Mouse (Mus musculus): ENCODE data around the gene Arhgap8. TPM values are rescaled to one million over a fixed set of nuclear protein-coding genes. Genes with fewer than 3 reads are reported as not detected.
A peak's percentile ranks its signal among the peaks of the same experiment; 100 is the strongest.

Gene Arhgap8
- total RNA-seq, 2 experiments from 2014 or later = 1.4 TPM

DNA sequence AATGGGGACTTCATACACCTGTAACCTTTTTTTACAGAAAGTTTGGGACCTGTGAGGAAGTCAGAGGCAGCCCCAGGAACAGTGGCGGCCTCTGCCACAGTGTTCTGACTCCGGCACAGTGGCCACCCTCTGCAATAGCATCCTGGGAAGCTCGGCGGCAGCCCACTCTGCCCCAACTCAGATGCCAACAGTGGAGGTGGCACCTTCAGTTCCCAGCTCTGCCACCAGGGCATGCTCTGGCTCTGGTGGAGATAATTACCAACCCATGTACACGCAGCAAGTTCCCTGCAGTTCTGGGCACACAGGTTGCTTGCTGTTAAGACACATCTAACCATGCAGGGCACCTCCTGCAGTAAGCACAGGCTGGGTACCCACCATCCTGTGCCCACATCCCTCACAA, 80.3 kb downstream of the Arhgap8 start:
- DNase-seq = peak in 1 of 2 experiments; percentile 28

DNA sequence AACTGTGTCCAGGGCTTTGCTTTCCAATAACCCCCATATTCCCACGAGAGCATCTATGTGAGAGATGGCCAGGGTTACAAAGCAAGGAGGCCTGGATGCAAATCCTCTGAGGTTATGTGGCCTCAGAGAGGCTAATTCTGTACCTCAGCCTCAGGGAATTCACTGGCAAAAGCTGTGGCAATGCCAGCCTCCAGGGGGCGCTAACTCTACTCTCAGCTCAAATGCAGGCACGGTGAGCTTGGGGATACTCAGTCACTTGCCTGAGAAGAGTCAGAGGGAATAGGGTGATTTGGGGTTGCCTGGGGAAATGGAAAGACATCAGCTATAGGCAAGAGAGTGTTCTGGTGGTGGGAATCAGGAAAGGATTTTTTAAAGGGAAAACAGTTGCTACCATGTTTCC, 83.8 kb downstream of the Arhgap8 start:
- peak; percentile 45 to 83 for DNase-seq

DNA sequence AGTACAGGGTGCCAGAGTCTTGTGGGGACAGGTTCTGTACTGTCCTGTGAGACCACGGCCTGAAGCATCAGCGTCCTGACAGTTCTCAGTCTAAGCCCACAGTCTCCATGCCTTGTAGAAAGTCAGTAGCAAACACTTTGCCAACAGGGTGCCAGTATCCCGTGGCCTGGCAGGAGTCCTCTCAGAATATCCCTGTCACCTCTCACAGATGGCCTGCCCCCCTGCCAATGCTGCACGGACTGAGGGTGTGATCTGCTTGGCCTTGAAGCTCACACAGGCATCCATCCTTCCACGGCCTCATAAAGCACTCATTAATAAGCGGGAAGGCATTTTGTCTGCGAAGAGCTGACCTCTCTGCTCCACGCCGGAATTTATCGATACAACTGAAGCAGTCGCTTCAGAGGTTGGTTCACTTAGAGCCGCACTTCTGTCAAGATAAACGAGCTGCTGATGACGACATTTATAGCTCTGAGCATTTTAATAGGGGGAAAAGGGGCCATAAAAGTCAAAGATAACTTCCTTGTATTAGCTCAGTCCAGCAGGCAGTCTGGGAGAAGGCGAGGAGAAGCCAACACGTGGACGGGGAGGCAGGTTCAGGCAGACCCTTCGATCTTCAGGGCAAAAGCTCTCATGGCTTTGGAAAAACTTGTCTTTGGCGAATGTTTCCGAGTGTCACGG, 89.6 kb downstream of the Arhgap8 start:
- DNase-seq = peak; percentile 15 to 20

DNA sequence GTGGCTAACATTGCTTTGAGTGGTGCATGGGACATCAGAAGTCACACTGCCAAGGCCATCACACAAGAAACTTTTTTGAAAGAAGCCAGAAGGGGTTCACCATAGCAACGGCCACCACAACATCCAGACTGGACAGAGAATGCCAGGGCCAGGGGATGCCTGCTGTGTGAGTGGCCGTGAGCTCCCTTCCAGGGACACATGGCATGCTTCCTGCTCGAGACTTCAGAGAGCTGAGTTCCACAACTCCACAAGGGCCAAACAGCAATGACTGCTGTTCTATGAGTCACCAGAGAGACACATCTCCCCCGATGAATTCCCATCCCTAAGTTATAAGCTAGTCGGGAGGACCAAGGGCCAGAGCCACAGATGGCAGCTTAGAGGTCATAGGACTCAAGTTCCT, 91.3 kb downstream of the Arhgap8 start:
- no peak for DNase-seq

DNA sequence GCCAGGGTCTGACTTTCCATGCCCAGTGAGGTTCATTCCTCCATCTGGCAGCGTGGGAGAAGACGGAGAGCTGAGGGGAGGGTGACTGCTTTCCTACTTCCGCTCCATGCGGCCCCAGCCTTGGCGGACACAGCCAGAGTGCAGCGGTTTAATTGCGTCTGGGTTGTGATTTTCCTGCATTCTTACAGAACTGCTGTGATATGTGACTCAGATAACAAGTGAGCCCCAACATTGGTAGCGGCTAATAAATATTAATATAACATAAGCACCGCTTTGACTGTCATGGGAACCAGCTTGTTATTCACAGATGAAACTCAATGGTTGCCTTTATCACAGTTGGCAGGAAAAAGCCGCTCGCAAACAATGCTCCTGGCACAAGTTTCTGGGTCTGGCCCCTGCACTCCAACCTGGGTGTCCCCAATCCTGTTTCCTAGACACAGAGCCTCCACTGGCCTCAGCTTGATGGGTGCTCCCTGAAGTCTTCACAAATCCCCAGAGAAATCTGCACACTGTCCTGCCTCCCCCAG, 93.0 kb downstream of the Arhgap8 start:
- DNase-seq = no peak

DNA sequence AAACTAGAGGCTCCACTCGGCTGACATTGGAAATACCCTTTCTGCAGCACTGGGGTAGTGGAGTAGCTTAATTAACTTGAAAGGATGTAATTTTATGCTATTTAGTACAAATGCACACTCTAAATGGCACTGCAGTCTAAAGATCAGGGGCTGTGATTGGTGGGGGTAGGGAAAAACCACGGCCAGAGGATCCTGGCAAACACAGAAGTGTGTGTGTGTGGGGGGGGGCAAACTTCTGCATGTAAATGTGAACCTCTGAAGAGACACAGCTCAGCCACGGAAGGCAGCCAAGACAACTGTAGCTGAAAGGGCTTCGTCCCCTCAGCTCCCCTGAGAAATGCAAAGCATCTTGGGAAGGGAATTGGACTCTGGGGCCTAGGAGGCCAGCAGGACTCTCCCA, 95.3 kb downstream of the Arhgap8 start:
- no peak for DNase-seq

DNA sequence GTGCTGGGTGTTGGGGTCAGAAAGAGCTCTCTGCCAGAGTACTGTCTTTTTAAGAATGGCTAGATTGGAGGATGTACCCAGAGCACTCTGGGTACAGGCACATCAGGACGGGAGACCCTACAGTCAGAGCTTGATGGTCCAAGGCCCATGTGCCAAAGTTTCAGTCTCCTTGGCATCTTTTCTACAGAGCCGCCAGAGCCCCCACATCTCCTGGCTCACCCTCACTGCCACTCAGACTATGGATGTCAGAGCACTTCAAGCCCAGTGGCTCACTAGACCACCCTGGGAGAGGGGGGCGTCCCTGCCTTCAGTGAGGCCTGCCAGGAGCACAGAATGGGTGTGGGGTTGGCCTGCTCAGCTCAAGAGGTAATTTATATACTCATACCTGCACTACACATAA, 97.7 kb downstream of the Arhgap8 start:
- no peak for DNase-seq

DNA sequence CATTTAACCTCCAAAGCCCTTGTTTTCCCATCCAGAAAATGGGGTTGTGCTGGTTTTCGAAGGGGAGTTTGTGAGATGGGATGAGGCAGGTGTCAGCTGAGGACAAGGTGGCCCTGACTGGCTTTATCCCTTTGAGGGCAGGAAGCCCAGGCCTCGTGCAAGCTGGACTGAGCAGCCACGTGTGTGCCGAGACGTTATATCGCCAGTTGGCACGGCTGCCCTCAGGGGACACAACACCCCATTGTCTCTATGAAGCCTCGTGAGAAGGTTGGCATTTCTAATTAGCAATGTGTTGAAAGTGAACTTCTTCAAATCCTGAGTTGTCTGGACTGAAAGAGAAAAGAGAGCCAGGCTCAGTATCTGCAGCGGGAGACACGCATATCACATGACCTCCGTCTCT, 98.4 kb downstream of the Arhgap8 start:
- no peak for DNase-seq

DNA sequence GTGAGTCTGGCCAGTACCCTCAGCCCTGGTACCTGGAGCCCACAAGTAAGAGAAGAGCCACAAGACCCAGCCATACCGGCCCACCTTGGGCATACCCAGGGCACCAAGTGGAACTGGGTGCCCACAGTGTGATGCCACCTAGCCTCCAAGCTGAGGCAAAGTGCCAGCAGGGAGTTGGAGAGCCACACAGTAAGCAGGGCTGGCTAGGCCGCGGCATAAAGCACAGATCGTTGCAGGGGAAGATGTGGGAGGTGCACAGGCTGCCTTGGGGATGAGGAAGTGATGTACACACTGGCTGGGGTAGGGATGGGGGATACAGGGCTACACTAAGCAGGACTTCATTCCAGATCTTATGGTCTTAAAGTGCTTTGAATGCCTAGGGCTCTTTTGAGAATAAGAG, 101.0 kb downstream of the Arhgap8 start:
- DNase-seq = no peak

Other genes starting within 250 kb of the Arhgap8 start
- gene Rtl6, start 162.2 kb upstream of the Arhgap8 start, total RNA-seq (2021) = 1 to 10 TPM; 6.0 to 6.9 TPM
- 1 to 10 TPM; 4.3 to 6.2 TPM for gene Prr5, start 50.4 kb upstream of the Arhgap8 start, total RNA-seq (2021)
- 1 to 10 TPM in 1 of 2 experiments, under 1 TPM in 1; 0.92 to 1.9 TPM for gene Phf21b, start 136.0 kb downstream of the Arhgap8 start, total RNA-seq (2021)
- under 1 TPM; 0.08 to 0.10 TPM for gene Gm29666, start 200.0 kb downstream of the Arhgap8 start, total RNA-seq (2021)
- 10 to 100 TPM; 15.5 to 17.7 TPM for gene Nup50, start 203.4 kb downstream of the Arhgap8 start, total RNA-seq (2021)

Data from heart, adult 18-20 months (tissue).